Mouse (Mus musculus) embryonic facial prominence, embryonic 13.5 days (tissue): ENCODE results near the gene Tcp10b. TPM values are rescaled to one million over a fixed set of nuclear protein-coding genes. Genes with fewer than 3 reads are reported as not detected.
A peak's percentile ranks its signal among the peaks of the same experiment; 100 is the strongest.
"Not testable (repeated sequence)": the region's sequence is repeated elsewhere in the genome, so short reads cannot be mapped to it uniquely, and the experiment has no call there.

Source experiments
- ATAC-seq: fragments of 200-750 bp; cut with Nextera tagmentation; 2 replicates; pipeline ENCODE4 v1.8.0; 2017; ENCODE audit warnings: low read depth; ENCODE audit not compliant: insufficient number of reproducible peaks, insufficient read depth, low FRiP score, low TSS enrichment
- H3K27ac ChIP-seq: fragments of 300-500 bp; sonication (generic); 2 replicates; pipeline ENCODE4 v1.5.1; 2015; ENCODE audit warnings: moderate library complexity, mild to moderate bottlenecking, inconsistent platforms
- H3K27me3 ChIP-seq: fragments of 300-500 bp; sonication (generic); 2 replicates; pipeline ENCODE4 v1.6.1; 2015; ENCODE audit warnings: mild to moderate bottlenecking, inconsistent platforms
- H3K36me3 ChIP-seq: fragments of 300-500 bp; sonication (generic); 2 replicates; pipeline ENCODE4 v1.6.1; 2015; ENCODE audit warnings: mild to moderate bottlenecking, inconsistent platforms
- H3K4me1 ChIP-seq: fragments of 300-500 bp; sonication (generic); 2 replicates; pipeline ENCODE4 v1.6.1; 2015; ENCODE audit warnings: inconsistent platforms
- H3K4me2 ChIP-seq: fragments of 300-500 bp; sonication (generic); 2 replicates; pipeline ENCODE4 v1.6.1; 2015; ENCODE audit warnings: moderate library complexity, mild to moderate bottlenecking, inconsistent platforms
- H3K4me3 ChIP-seq: fragments of 300-500 bp; sonication (generic); 2 replicates; pipeline ENCODE4 v1.5.1; 2015; ENCODE audit warnings: mild to moderate bottlenecking, inconsistent platforms
- H3K9ac ChIP-seq: fragments of 300-500 bp; sonication (generic); 2 replicates; pipeline ENCODE4 v1.6.1; 2015; ENCODE audit warnings: mild to moderate bottlenecking, inconsistent platforms
- H3K9me3 ChIP-seq: fragments of 300-500 bp; sonication (generic); 2 replicates; pipeline ENCODE4 v1.6.1; 2016; ENCODE audit warnings: inconsistent platforms
- WGBS: fragments of 180-500 bp; shearing (Covaris S2); methylation state at CpG from one replicate; pipeline ENCODE4 v1.1.7; 2015; ENCODE audit warnings: mixed read lengths; 5-methylcytosine and 5-hydroxymethylcytosine counted together
- polyA plus RNA-seq: library from polyadenylated mRNA; unstranded; fragments of >200 nt; fragmentation: Nextera tagmentation; extraction: Ambion mirVana; gene quantifications from 2 replicates; pipeline ENCODE4 v1.2.1, GENCODE M21; 2015

Tcp10b gene
- polyA plus RNA-seq, 1 experiment from 2014 or later, result not detected

- WGBS, result 87% methylated on average over 5 of the region's 5 CpGs
- not testable (repeated sequence) for H3K9ac ChIP-seq, H3K27ac ChIP-seq, H3K9me3 ChIP-seq, H3K4me2 ChIP-seq, H3K4me3 ChIP-seq, H3K27me3 ChIP-seq, ATAC-seq, H3K4me1 ChIP-seq, H3K36me3 ChIP-seq
Observed at GRCm38 (mm10) chr17:13106563-13106962, 45.7 kb downstream of the Tcp10b start.

GRCm38 (mm10) chr17:13112504-13113291 is 51.8 kb downstream of the Tcp10b start:
- not testable (repeated sequence) for H3K27me3 ChIP-seq, H3K4me2 ChIP-seq, ATAC-seq, H3K36me3 ChIP-seq, H3K4me3 ChIP-seq, H3K4me1 ChIP-seq, H3K9me3 ChIP-seq, H3K27ac ChIP-seq, H3K9ac ChIP-seq
- 60% methylated on average over 3 of the region's 9 CpGs for WGBS

GRCm38 (mm10) chr17:13123308-13124038 is 62.6 kb downstream of the Tcp10b start:
- ATAC-seq, result peak; percentile 50; the same call in 1 of the 2 replicates
- 70% methylated on average over 2 of the region's 5 CpGs for WGBS

DNA sequence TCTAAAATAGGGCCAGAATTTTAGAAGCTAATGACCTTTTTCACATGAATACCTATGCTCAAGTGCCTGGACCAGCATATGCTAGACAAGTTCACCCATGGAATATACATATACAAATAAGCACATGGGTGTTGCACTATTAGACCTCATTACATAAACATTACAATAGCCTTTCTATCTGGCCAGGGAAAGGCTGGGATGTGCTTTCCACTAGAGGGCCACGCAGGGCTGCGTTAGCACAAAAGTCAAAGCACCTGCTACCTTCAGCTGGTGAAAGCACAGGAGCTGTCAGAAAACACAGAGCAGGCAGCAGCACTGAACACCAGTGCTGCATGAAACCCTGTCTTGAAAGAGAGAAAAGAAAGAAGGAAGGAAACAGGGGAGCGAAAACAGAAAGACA is 63.3 kb downstream of the Tcp10b start:
- H3K9ac ChIP-seq, H3K4me1 ChIP-seq: not testable (repeated sequence)
- WGBS, result 33% methylated on average over 2 of the region's 3 CpGs

More at GRCm38 (mm10) chr17:13123308-13124038, 62.6 kb downstream of the Tcp10b start:
- H3K4me1 ChIP-seq, H3K4me3 ChIP-seq, H3K36me3 ChIP-seq, H3K9me3 ChIP-seq, H3K27me3 ChIP-seq, H3K27ac ChIP-seq, H3K9ac ChIP-seq, H3K4me2 ChIP-seq: not testable (repeated sequence)

GRCm38 (mm10) chr17:13129324-13129723 is 68.4 kb downstream of the Tcp10b start:
- H3K4me1 ChIP-seq, H3K4me2 ChIP-seq, H3K27me3 ChIP-seq, ATAC-seq, H3K4me3 ChIP-seq, H3K9ac ChIP-seq, H3K9me3 ChIP-seq, H3K27ac ChIP-seq, H3K36me3 ChIP-seq: not testable (repeated sequence)
- no CpG with 5 or more reads among the region's 3 CpGs for WGBS

More for the DNA sequence above, 63.3 kb downstream of the Tcp10b start:
- not testable (repeated sequence) for H3K9me3 ChIP-seq, ATAC-seq, H3K4me2 ChIP-seq, H3K4me3 ChIP-seq, H3K27me3 ChIP-seq, H3K36me3 ChIP-seq, H3K27ac ChIP-seq

DNA sequence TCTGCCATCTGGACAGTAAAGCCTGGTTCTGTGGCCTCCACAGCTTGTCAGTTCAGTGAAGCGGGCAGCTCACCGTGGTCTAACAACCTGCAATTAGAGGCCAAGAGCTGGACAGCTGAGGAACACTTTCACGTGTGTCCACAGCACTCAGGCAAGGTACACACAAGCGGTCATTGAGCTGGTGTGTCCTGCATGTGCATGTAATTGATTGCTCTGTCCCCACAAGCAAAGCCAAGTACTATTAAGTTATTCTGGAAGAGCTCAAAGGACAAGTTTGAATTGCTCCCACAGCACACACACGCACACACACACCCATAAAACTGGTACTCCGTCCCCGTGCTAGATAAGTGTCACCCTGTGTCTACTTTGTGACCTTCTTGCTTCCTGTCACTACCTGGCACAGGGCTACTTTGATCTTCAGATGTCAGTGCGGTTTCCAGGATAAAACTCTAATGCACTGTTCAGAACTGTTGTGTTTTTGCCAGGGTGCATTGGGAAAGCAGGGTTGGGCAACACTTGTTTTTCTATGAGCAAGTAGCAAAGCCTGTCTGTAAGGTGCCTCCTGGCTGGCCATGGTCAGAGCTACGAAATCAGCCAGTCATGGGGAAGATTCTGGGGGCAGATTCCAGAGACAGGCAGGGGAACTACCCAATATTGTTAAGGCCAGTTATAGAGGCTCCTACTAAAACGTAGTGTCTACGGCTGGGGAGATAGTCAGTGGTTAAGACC is 69.0 kb downstream of the Tcp10b start:
- H3K9me3 ChIP-seq, H3K36me3 ChIP-seq: not testable (repeated sequence)

GRCm38 (mm10) chr17:13131710-13132109 is 70.8 kb downstream of the Tcp10b start, which contains the start of gene Unc93a:
Gene Unc93a (minus strand): TSS chr17:13131810.
- not testable (repeated sequence) for ATAC-seq, H3K36me3 ChIP-seq, H3K4me3 ChIP-seq, H3K27me3 ChIP-seq, H3K27ac ChIP-seq, H3K9me3 ChIP-seq, H3K4me2 ChIP-seq, H3K4me1 ChIP-seq, H3K9ac ChIP-seq
- 84% methylated on average over 3 of the region's 4 CpGs for WGBS

More for the DNA sequence above, 69.0 kb downstream of the Tcp10b start:
- not testable (repeated sequence) for H3K27ac ChIP-seq, H3K4me2 ChIP-seq, H3K4me3 ChIP-seq, H3K27me3 ChIP-seq, H3K9ac ChIP-seq, H3K4me1 ChIP-seq, ATAC-seq
- WGBS, result 73% methylated on average over 9 of the region's 11 CpGs

Other genes starting within 250 kb of the Tcp10b start
- 1.2 and 2.1 TPM in 2 replicates for gene Mas1, start 193.0 kb upstream of the Tcp10b start, polyA plus RNA-seq
- gene Mrgprh, start 185.1 kb upstream of the Tcp10b start, polyA plus RNA-seq, result not detected in 2 replicates
- gene Pnldc1, start 150.9 kb upstream of the Tcp10b start, polyA plus RNA-seq, result 1.8 and 3.5 TPM in 2 replicates
- 429 and 454 TPM in 2 replicates for gene Tcp1, start 145.4 kb upstream of the Tcp10b start, polyA plus RNA-seq
- gene Mrpl18, start 144.8 kb upstream of the Tcp10b start, polyA plus RNA-seq, result 136 and 172 TPM in 2 replicates
- 0.65 and 1.5 TPM in 2 replicates for gene Acat3, start 120.5 kb upstream of the Tcp10b start, polyA plus RNA-seq
- gene Acat2, start 100.4 kb upstream of the Tcp10b start, polyA plus RNA-seq, result 182 and 218 TPM in 2 replicates
- gene Wtap, start 66.9 kb upstream of the Tcp10b start, polyA plus RNA-seq, result 156 and 166 TPM in 2 replicates
- gene Sod2, start 54.3 kb upstream of the Tcp10b start, polyA plus RNA-seq, result 78.3 and 78.7 TPM in 2 replicates
- gene Gpr31b, start 8.8 kb upstream of the Tcp10b start, polyA plus RNA-seq, result not detected in 2 replicates
- not detected in 2 replicates for gene Unc93a, start 70.7 kb downstream of the Tcp10b start, polyA plus RNA-seq
- gene Smok2a, start 160.1 kb downstream of the Tcp10b start, polyA plus RNA-seq, result not detected in 2 replicates
- gene Smok2b, start 169.2 kb downstream of the Tcp10b start, polyA plus RNA-seq, result not detected in 2 replicates